Mouse (Mus musculus) liver, embryonic 14.5 days (tissue): ENCODE data around the gene Ttpal.

Source experiments
- CTCF ChIP-seq: IDR thresholded peaks from 2 replicates; pipeline ENCODE4 v1.5.1; 2016; ENCODE audit warnings: antibody characterized with exemption, low read depth, control low read depth
- EP300 ChIP-seq: IDR thresholded peaks from 2 replicates; pipeline ENCODE4 v1.6.1; 2016; ENCODE audit warnings: antibody characterized with exemption, low read depth

GRCm38 (mm10) chr2:163593636-163594282, 8.4 kb upstream of the Ttpal start:
- TF ChIP-seq CTCF = no peak
- no peak for TF ChIP-seq EP300
